Mouse (Mus musculus) brain, embryonic 14.5 days (tissue): Measurements from ENCODE around the gene Gm42417.

Experiments
- CTCF ChIP-seq: fragments of 200-500 bp; IDR thresholded peaks from 2 replicates; pipeline ENCODE4 v1.5.1; 2012; ENCODE audit warnings: inconsistent platforms, mild to moderate bottlenecking, moderate library complexity, borderline replicate concordance; ENCODE audit not compliant: insufficient read depth, insufficient read length; ENCODE audit errors: extremely low read depth
- POLR2A ChIP-seq: fragments of 200-500 bp; IDR thresholded peaks from 2 replicates; pipeline ENCODE4 v1.6.1; 2012; ENCODE audit warnings: mild to moderate bottlenecking, inconsistent platforms, borderline replicate concordance; ENCODE audit not compliant: poor library complexity, insufficient read depth, insufficient read length, severe bottlenecking; ENCODE audit errors: extremely low read depth

DNA sequence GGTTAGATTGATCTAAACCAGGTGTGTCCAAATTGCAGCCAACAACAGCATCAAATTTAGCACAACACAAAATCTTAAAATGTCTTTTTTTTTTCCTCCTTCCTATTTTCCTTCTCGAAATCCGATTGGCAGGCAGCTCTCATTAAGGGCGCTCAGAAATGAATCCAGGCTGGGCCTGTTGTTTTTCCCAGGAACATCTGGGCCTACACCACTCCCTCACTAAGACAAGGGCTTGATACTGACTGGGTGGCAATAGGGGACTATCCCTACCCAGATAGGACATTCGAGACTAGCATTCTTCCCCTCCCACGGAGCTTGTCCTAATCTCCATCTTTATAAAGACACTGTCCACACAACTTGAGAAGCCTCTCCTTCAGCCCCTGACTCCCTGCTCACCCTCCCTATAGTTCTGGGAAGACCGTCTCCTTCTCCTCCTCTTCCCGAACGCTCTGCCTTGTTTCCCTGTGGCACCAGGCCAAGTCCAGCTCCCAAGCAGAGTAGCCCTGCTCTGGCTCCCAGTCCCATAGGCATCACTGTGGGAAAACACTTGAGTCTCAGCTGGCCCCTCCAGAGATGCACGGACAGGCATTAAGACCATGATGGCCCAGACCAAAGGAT lies 8.9 kb upstream of the Gm42417 start:
- TF ChIP-seq POLR2A, result no peak
- TF ChIP-seq CTCF, result no peak
